9 mouse cellular contexts compared by ENCODE assay signal in genomic region chr7:134612175-134612633, GRCm38 (mm10). TPM values are rescaled to one million over a fixed set of nuclear protein-coding genes. Genes with fewer than 3 reads are reported as not detected.
DNase-seq lines count a peak whose midpoint lies in the region; ATAC-seq and TF ChIP-seq lines count a peak whose summit lies in the region.
"Had no signal": no experiment of that assay in that cellular context is flagged by ENCODE, and none has a peak within 500 bp of the region (broad histone marks: within the 10 kb centered on the region; RNA-seq: fewer than 3 reads in every experiment).

No protein-coding gene starts in this region.

- peak; percentile 9 for DNase-seq in embryonic facial prominence, embryonic 14.5 days (ENCODE audit: low spot score)
- no peak for DNase-seq in embryonic facial prominence, embryonic 10.5 days (ENCODE audit: low spot score)
- DNase-seq in Patski (ENCODE audit: low read depth, low spot score) (peak; percentile 92), adipocyte (ENCODE audit: low spot score) (no peak)
- peak; percentile 88 for DNase-seq in kidney, adult 11 months
- DNase-seq in layer of hippocampus, adult 8-10 months (ENCODE audit: low spot score in 2 of 2), result peak; percentile 35 to 51
- no peak for DNase-seq in lung, adult 18-20 months
- DNase-seq: heart, postnatal 36 days had no signal

- 67% methylated on average over 4 of the region's 4 CpGs for WGBS in embryonic facial prominence, embryonic 14.5 days
- WGBS in embryonic facial prominence, embryonic 10.5 days, result 87% methylated on average over 4 of the region's 4 CpGs
- 69% methylated on average over 4 of the region's 4 CpGs for whole genome bisulfite sequencing in liver, embryonic 12.5 days (ENCODE audit: insufficient replicate concordance)

- no peaks in the 10 kb centered on the region for H3K36me3 ChIP-seq in embryonic facial prominence, embryonic 14.5 days (ENCODE audit: control insufficient read depth, insufficient read depth, low read length)
- no peaks in the 10 kb centered on the region for H3K36me3 ChIP-seq in embryonic facial prominence, embryonic 10.5 days (replicated peaks)
- H3K36me3 ChIP-seq in liver, embryonic 12.5 days, result no peaks in the 10 kb centered on the region

- POLR2A ChIA-PET in Patski (lab: Charles Lee), result interaction anchor here (0.8 kb wide), 2 partner anchors 56 to 68 kb away, joined by 3 read pairs; no protein-coding TSS in a partner anchor

- no peak for TF ChIP-seq CTCF in Patski (IDR thresholded peaks at IDR 0.05)

- no peaks in the 10 kb centered on the region for H3K27me3 ChIP-seq in embryonic facial prominence, embryonic 14.5 days (replicated peaks; ENCODE audit: control insufficient read depth, insufficient read depth, low read length)
- no peaks in the 10 kb centered on the region for H3K27me3 ChIP-seq in embryonic facial prominence, embryonic 10.5 days (replicated peaks; ENCODE audit: low read depth, poor library complexity, severe bottlenecking)
- no peaks in the 10 kb centered on the region for H3K27me3 ChIP-seq in Patski
- no peaks in the 10 kb centered on the region for H3K27me3 ChIP-seq in liver, embryonic 12.5 days (replicated peaks)

- no peak overlapping the region for H3K4me2 ChIP-seq in embryonic facial prominence, embryonic 14.5 days (ENCODE audit: low read depth, low read length)
- no peak overlapping the region for H3K4me2 ChIP-seq in liver, embryonic 12.5 days

- CTCF ChIA-PET in Patski (lab: Charles Lee), result no interaction called here

- no peak for ATAC-seq in embryonic facial prominence, embryonic 14.5 days (ENCODE audit: low read depth)
- ATAC-seq in Patski, result peak; percentile 76
- ATAC-seq in liver, embryonic 12.5 days, result no peak

- in situ Hi-C loops in Patski (cut with MboI; ENCODE audit: low pct_unique_long_range_greater_than_20kb), result loop anchor here (5.0 kb wide), 1 partner anchor 55 kb away; no protein-coding TSS in a partner anchor

- H3K9me3 ChIP-seq in embryonic facial prominence, embryonic 14.5 days (ENCODE audit: control insufficient read depth, low read length), result no peaks in the 10 kb centered on the region
- H3K9me3 ChIP-seq in embryonic facial prominence, embryonic 10.5 days, result no peaks in the 10 kb centered on the region
- no peaks in the 10 kb centered on the region for H3K9me3 ChIP-seq in liver, embryonic 12.5 days (replicated peaks)

- peaks cover 23% of the 10 kb centered on the region for H3K4me1 ChIP-seq in embryonic facial prominence, embryonic 14.5 days (ENCODE audit: control insufficient read depth, insufficient read depth, low read length)
- H3K4me1 ChIP-seq in embryonic facial prominence, embryonic 10.5 days, result peaks cover 8% of the 10 kb centered on the region
- no peaks in the 10 kb centered on the region for H3K4me1 ChIP-seq in liver, embryonic 12.5 days

- no peak overlapping the region for H3K9ac ChIP-seq in embryonic facial prominence, embryonic 14.5 days (ENCODE audit: low read depth, low read length)
- H3K9ac ChIP-seq in liver, embryonic 12.5 days, result no peak overlapping the region

- H3K4me3 ChIP-seq in embryonic facial prominence, embryonic 14.5 days (ENCODE audit: low read depth, low read length), result no peak overlapping the region
- H3K4me3 ChIP-seq in embryonic facial prominence, embryonic 10.5 days, result no peak overlapping the region
- H3K4me3 ChIP-seq in liver, embryonic 12.5 days, result no peak overlapping the region

- no peak overlapping the region for H3K27ac ChIP-seq in embryonic facial prominence, embryonic 14.5 days (replicated peaks; ENCODE audit: low read depth, low read length)
- H3K27ac ChIP-seq in embryonic facial prominence, embryonic 10.5 days (replicated peaks), result no peak overlapping the region
- no peak overlapping the region for H3K27ac ChIP-seq in liver, embryonic 12.5 days

RNA-seq across cellular contexts. Expression of gene Dock1, which starts 58.2 kb away (rescaled TPM):
- polyA plus RNA-seq in embryonic facial prominence, embryonic 14.5 days (2014; fragmentation: Nextera tagmentation; extraction: Ambion mirVana), result 35.6 and 39.5 TPM in 2 replicates
- 38.0 and 40.3 TPM in 2 replicates for polyA plus RNA-seq in embryonic facial prominence, embryonic 10.5 days (2016; fragmentation: Nextera tagmentation; extraction: Ambion mirVana)
- 75.3 TPM for polyA plus RNA-seq in Patski (2021)
- 10 to 100 TPM; 27.5 to 31.6 (median 30.5) TPM for total RNA-seq in layer of hippocampus, adult 8-10 months (2022)
- 6.4 and 8.0 TPM in 2 replicates for polyA plus RNA-seq in liver, embryonic 12.5 days (2016; fragmentation: Nextera tagmentation; extraction: Ambion mirVana)

Comparison
In these comparisons a context has a peak if more than half of its experiments do, and no peak if none do; other contexts are left out.
1. DNase-seq: peak in embryonic facial prominence, embryonic 14.5 days (single experiment), Patski (single experiment), kidney, adult 11 months (single experiment) and layer of hippocampus, adult 8-10 months (2 of 2); none in embryonic facial prominence, embryonic 10.5 days (single experiment), adipocyte (single experiment) and lung, adult 18-20 months (0 of 2).